Mouse (Mus musculus): Measurements from ENCODE around the gene Ankrd34a. TPM values are rescaled to one million over a fixed set of nuclear protein-coding genes. Genes with fewer than 3 reads are reported as not detected.
"Not testable (repeated sequence)": the region's sequence is repeated elsewhere in the genome, so short reads cannot be mapped to it uniquely, and the experiment has no call there.

The Ankrd34a gene
- total RNA-seq, 2 experiments from 2014 or later = 1.9 TPM

DNA sequence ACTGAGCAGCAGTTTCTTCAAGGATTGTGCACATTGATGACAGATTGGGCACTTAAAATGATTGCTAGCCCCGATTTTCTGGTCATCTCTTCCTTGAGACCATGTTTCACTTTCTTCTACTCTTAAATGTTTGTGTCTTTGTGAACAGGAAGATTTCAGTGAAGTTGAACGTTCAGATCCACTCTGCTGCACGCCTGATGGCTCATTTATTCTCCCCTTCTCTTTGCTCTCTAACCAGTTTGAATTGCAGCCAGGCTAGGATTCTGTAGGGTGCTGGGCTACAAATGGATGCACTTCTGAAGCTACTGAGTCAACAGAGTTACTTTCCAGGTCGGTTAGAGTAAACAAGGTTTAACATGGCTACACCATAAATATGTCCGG is 6.3 kb downstream of the Ankrd34a start:
- no peak for DNase-seq (ENCODE audit: low spot score in 2 of 2)

DNA sequence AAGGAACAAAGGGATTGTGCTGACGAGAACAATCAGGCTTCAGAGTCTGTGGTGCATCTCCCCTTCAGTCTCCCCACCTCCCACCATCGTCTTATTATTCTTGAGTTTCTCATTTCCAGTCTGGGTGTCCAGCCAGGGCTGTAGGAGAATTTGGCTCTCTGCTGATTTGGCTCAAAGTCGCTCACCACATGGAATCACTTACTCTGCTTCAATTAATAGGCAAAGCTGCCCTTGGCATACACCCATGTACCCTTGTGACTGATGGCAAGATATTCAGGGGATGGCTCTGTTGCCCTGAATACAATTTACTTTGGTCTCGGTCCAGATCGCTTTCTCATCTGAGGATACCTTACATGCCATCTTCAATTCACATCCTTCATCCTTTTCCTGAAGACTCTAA is 6.9 kb downstream of the Ankrd34a start:
- no peak for DNase-seq (ENCODE audit: low spot score in 2 of 2)

DNA sequence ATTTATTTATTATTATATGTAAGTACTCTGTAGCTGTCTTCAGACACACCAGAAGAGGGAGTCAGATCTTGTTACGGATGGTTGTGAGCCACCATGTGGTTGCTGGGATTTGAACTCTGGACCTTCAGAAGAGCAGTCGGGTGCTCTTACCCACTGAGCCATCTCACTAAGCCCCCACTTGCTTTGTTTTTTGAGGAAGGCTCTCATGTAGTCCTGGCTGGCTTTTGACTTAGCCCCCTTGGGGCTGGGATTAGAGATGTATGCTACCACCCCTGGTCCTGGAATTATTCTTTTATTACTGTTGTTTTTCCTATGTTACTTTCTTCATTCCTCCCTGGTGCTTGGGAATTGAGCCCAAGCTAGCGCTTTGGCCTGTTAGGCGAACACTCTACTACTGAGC is 9.6 kb downstream of the Ankrd34a start:
- not testable (repeated sequence) for DNase-seq (ENCODE audit: low spot score in 2 of 2)

DNA sequence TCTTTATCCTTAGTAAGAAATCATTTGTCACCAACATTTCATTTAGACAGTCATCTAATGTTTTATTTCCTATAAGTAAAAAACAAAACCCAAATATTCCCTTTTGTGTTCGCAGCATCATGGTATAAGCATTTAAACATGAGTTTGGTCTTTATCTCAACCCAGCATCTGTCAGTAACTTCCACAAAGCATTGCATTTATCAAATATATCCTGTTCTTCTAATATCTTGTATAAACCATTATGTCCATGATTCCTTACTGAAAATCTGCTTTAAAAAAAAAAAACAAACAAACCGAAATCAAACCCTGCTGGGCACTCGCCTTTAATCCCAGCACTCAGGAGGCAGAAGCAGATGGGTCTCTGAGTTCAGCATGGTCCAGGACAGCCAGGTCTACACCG is 10.2 kb downstream of the Ankrd34a start:
- no peak for DNase-seq (ENCODE audit: low spot score in 2 of 2)

DNA sequence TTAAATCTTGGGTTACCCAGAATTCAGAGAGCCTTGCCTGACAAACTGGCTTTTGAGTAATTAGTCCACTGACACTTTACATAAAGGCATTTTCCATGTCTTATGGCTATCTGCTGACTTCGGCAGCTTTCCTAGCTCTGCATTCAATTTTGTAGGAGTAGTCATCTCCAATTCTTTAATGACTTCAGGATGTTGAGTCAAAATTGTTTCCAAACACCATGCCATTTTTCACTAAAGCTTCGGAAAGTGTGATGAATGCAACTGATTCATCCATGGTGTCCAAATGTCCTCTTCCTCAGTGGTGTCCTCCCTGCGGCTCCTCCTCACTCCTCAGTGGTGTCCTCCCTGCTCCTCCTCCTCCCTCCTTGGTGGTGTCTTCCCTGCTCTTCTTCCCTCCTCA is 21.5 kb downstream of the Ankrd34a start:
- DNase-seq (ENCODE audit: low spot score in 2 of 2) = no peak

DNA sequence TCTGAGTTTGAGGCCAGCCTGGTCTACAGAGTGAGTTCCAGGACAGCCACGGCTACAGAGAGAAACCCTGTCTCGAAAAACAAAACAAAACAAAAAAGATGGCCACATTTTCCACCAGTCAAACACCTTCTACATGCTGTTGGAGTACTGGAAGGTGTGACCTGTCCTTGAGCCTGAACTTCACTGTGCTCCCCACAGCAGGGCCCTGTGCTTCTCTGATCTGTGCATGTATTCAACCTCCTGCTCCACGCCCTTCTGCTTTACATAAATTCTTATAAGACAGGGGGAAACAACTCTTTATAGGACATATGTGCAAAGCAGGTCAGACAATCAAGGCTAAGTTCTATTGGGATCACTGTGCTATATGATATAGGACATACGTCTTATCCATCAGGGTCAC is 26.8 kb downstream of the Ankrd34a start:
- DNase-seq (ENCODE audit: low spot score in 2 of 2) = no peak

DNA sequence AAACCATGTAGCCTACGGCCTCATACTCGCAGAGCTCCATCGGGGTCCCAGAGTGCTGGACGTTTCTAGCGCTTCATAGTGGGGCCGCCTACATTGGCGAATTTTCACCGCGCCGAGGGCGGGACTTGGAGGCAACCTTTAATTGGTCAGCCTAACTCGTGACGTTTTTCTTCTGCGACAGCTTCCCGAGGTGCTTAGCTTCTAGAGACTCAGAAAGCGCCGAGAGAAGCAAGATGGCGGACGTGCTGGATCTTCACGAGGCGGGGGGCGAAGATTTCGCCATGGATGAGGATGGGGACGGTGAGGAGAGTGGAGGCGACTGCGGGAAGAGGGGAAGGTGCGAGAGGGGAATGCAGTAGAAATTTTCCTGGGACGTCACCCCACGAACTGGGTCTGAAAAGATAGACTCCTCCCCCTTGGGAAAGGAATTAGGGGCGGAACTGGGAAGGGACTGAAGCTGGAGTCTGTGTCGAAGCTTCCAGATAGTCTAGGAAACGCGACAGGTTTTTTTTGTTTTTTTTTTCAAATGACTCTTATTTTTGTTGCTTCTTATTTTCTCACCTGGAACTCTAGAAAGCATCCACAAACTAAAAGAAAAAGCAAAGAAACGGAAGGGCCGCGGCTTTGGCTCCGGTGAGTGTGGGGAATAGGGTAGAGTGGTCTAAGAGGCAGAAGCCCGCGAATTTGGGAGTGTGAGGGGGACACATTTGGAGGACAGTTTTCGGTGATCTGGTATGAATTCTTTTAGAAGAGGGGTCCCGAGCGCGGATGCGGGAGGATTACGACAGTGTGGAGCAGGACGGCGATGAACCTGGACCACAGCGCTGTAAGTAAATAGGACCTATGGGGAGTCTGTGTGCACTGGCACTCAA is 33.5 kb downstream of the Ankrd34a start, which contains the start of gene Rbm8a:
Rbm8a (plus strand) TSS at position 205 of the 872 bp plus-strand sequence.
- DNase-seq (ENCODE audit: low spot score in 2 of 2) = peak; percentile 88 to 96

DNA sequence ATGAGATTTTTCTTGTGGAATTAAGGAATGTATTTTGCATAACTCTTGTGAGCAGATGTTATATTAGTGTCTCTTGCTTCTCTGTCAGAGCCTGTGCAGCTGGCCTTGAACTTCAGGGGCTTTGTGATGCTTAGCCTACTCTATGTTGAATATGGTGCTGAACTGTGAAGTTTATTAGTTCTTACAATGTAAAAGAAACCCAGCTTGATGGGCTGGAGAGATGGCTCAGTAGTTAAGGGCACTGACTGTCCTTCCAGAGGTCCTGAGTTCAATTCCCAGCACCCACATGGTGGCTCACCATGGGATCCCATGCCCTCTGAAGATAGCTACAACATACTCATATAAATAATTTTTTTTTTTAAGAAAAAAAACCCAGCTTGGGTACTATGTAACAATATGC is 35.6 kb downstream of the Ankrd34a start:
- DNase-seq (ENCODE audit: low spot score in 2 of 2) = no peak

DNA sequence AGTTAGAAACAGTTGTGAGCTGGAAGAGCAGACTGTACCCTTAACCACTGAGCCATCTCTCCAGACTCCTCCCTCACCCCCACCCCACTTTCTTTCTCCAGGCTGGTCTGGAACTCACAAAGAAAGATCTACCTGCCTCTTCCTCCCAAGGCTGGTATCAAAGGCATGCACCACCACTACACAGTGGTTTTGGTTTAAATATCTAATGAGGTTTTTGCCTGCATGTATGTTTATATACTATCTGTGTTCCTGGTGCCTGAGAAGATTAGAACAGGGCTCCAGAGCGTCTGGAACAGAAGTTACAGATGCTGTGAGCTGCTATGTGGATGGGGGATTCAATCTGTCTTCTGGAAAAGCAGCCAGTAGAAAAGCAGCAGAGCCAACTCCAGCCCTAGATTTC is 37.6 kb downstream of the Ankrd34a start:
- no peak for DNase-seq (ENCODE audit: low spot score in 2 of 2)

DNA sequence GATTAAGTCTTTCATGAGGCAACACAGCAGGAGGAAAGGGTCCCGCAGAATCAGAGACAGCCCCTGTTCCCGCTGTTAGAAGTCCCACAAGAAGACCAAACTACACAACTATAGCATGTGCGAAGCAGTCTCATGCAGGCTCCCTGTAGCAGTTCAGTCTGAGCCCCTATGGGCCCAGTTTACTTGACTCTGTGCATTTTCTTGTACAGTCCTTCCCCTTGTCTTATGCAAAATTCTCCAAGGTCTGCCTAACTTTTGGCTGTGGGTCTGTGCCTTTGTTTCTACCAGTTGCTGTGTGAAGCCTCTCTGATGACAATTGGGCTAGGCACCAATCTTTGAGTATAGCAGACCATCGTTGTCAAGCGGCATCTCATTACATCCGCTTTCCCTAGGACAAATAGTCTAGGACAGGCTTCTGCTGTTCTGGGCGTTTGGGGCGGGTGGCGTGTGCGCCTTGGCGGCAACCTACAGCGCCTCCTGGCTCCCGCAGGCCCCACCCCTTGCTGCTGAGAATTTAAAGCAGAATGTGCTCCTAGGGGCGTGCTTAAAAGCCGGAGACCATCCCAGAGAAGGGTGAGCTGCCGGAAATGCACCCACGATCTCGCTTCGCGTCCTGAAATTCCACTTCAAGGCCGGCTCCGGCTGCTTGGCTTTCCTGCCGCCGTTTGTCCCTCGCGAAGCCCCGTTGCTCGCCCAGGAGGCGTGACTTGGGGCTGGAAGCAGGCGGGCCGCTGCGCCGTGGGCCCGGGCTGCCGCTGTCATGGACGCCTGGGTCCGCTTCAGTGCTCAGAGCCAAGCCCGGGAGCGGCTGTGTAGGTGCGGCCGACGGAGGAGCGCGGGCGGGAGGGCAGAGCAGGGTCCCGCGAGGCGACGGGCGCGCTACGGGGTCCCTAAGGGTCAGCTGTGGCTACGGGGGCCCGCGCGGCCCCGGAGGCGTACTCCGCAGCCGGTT is 38.8 kb downstream of the Ankrd34a start, which contains the start of the genes Pex11b and Gm42957:
Pex11b (plus strand) TSS at position 449 of the 952 bp plus-strand sequence.
Gm42957 (plus strand) TSS at position 547 of the 952 bp plus-strand sequence.
- DNase-seq (ENCODE audit: low spot score in 2 of 2) = peak; percentile 82 to 90

DNA sequence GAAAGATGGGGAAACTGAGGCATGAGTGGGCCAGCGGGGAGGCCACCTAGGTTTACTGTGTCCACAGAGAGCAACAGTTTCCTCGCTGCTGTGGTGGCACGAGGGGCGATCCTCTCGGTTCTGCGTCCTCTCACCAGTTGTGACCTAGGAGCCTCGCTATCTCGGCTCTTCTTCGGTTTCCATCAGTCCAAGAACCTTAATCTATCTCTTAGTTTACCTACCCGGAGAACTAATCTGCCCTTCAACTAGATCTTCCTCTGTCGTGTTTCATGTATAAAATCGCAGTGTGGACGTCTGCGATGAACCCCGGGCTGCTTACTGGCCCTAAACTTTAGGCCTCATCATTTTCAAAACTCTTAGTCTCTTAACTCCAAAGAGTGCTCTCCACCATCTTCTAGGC is 39.5 kb downstream of the Ankrd34a start:
- no peak for DNase-seq (ENCODE audit: low spot score in 2 of 2)

DNA sequence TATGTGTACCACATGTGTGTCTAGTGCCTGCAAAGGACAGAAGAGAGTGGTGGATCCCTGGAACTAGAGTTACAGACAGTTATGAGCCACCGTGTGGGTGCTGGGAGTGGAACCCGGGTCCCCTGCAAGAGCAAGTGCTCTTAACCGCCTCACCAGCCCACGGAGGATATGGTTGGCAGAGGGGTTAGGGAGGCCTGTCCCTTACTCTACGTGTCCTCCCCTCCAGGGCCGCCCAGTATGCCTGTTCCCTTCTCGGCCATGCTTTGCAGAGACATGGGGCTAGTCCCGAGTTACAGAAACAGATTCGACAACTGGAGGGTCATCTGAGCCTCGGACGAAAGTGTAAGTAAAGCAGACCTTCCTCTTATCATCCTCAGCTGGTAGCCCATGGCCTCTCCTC is 40.0 kb downstream of the Ankrd34a start:
- DNase-seq (ENCODE audit: low spot score in 2 of 2) = no peak

DNA sequence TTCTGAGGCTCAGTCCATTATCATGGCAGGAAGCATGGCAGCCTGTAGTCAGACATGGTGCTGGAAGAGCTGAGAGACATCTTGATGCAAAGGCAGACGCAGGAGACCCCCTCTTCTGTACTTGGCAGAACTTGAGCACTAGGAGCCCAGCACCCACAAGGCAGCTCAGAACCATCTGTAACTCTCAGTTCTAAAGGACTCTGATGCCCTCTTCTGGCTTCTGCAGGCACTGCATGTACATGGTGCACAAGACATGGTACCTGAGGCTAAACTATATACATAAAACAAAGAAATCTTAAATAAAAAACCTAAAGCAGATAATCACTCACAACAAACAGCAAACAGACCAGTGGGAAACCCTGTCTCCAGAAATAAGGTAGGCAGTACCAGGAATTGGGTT is 42.8 kb downstream of the Ankrd34a start:
- peak in 1 of 2 experiments; percentile 48 for DNase-seq (ENCODE audit: low spot score in 2 of 2)

DNA sequence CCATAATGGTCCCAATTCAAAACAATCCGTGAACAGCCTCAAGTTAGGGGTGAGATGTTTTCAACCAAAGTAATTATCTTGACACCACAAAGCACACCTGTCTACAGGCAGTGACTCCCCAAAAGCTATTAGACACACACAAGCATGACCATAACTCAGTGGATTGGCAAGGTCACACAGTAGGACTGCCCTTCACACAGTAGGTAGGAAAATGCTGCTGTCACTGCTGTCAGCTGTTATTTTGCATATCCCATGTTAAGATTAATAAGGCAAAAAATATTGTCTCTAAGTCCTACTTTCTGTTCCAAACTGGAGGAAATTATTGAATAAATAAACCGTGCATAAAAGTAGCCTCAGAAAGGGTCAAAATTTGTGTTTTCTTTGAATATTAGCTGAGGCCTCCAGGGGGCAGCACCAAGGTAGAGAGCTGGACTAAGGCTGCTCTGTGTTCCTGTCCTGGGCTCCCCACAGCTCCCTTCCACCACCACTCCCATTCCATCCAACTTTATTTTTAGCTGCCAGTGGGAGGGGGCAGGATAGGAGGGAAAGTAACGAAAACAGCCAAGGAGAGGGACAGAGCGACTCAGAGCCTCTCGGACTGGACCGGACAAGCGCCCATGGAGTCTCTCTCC is 48.7 kb downstream of the Ankrd34a start, which contains the start of gene Itga10:
Itga10 (plus strand) TSS at position 567 of the 632 bp plus-strand sequence.
- DNase-seq (ENCODE audit: low spot score in 2 of 2) = peak in 1 of 2 experiments; percentile 59

DNA sequence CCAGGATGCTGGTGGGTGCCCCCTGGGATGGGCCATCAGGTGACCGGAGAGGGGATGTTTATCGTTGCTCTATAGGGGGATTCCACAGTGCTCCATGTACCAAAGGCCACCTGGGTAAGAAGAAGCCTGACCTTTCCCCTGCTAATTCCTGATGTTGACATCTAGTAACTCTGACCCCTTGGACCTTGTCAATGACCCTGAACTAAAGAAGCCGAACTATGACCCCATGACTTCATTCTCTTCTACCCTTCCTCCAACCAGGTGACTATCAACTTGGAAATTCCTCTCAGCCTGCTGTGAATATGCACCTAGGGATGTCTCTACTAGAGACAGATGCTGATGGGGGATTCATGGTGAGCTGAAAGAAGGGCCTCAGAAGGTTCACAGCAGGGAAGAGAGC is 50.9 kb downstream of the Ankrd34a start:
- DNase-seq (ENCODE audit: low spot score in 2 of 2) = no peak

Other genes with a start within 250 kb of the Ankrd34a start
- gene BC107364, start 144.3 kb upstream of the Ankrd34a start, total RNA-seq (2021) = not detected
- 100 to 1,000 TPM; 283 to 297 TPM for gene Hfe2, start 71.5 kb upstream of the Ankrd34a start, total RNA-seq (2021)
- 100 to 1,000 TPM; 318 to 360 TPM for gene Txnip, start 38.7 kb upstream of the Ankrd34a start, total RNA-seq (2021)
- 1 to 10 TPM; 1.5 TPM for gene Gm16253, start 19.7 kb upstream of the Ankrd34a start, total RNA-seq (2021)
- gene Polr3gl, start 2.5 kb upstream of the Ankrd34a start, total RNA-seq (2021) = 10 to 100 TPM; 32.4 to 34.2 TPM
- gene Lix1l, start 4.5 kb downstream of the Ankrd34a start, total RNA-seq (2021) = 10 to 100 TPM; 41.8 to 42.9 TPM
- 10 to 100 TPM; 67.3 to 77.2 TPM for gene Rbm8a, start 33.3 kb downstream of the Ankrd34a start, total RNA-seq (2021)
- gene Pex11b, start 38.7 kb downstream of the Ankrd34a start, total RNA-seq (2021) = 10 to 100 TPM; 28.8 to 30.8 TPM
- gene Gm42957, start 38.8 kb downstream of the Ankrd34a start, total RNA-seq (2021) = under 1 TPM; 0.31 to 0.61 TPM
- gene Itga10, start 48.9 kb downstream of the Ankrd34a start, total RNA-seq (2021) = 1 to 10 TPM; 5.6 to 6.8 TPM
- gene Ankrd35, start 73.5 kb downstream of the Ankrd34a start, total RNA-seq (2021) = 1 to 10 TPM; 2.0 to 2.6 TPM
- 10 to 100 TPM; 30.7 to 33.3 TPM for gene Pias3, start 99.7 kb downstream of the Ankrd34a start, total RNA-seq (2021)
- gene Nudt17, start 111.9 kb downstream of the Ankrd34a start, total RNA-seq (2021) = 1 to 10 TPM; 1.3 to 1.7 TPM
- gene Polr3c, start 131.0 kb downstream of the Ankrd34a start, total RNA-seq (2021) = 10 to 100 TPM; 23.6 to 24.5 TPM
- gene Rnf115, start 131.0 kb downstream of the Ankrd34a start, total RNA-seq (2021) = 10 to 100 TPM; 45.1 to 50.6 TPM
- gene Pdzk1, start 232.6 kb downstream of the Ankrd34a start, total RNA-seq (2021) = under 1 TPM in 1 of 2 experiments, not detected in 1; 0.21 TPM
- not detected for gene Cd160, start 232.7 kb downstream of the Ankrd34a start, total RNA-seq (2021)